Mouse (Mus musculus) small intestine, adult 2 months (tissue): ENCODE measurements around the gene Gas2. TPM values are rescaled to one million over a fixed set of nuclear protein-coding genes. Genes with fewer than 3 reads are reported as not detected.
A peak's percentile ranks its signal among the peaks of the same experiment; 100 is the strongest.

Source experiments
- H3K27ac ChIP-seq: fragments of 200-500 bp; 2 replicates; pipeline ENCODE4 v1.5.1; 2012; ENCODE audit warnings: low read depth, low read length, control low read depth, inconsistent platforms; ENCODE audit not compliant: insufficient read depth
- H3K27me3 ChIP-seq: fragments of 200-500 bp; 2 replicates; pipeline ENCODE4 v1.6.1; 2012; ENCODE audit warnings: mild to moderate bottlenecking, moderate library complexity, low read length, inconsistent platforms; ENCODE audit not compliant: control insufficient read depth, insufficient read depth
- H3K36me3 ChIP-seq: fragments of 200-500 bp; 2 replicates; pipeline ENCODE4 v1.6.1; 2012; ENCODE audit warnings: mild to moderate bottlenecking, low read length, control low read depth, inconsistent platforms; ENCODE audit not compliant: control insufficient read depth, insufficient read depth
- H3K4me1 ChIP-seq: fragments of 200-500 bp; 2 replicates; pipeline ENCODE4 v1.6.1; 2012; ENCODE audit warnings: low read length, inconsistent platforms, mixed read lengths; ENCODE audit not compliant: control insufficient read depth, insufficient read depth, insufficient read length
- H3K4me3 ChIP-seq: fragments of 200-500 bp; 2 replicates; pipeline ENCODE4 v1.5.1; 2012; ENCODE audit warnings: low read depth, mild to moderate bottlenecking, control low read depth, inconsistent platforms, low read length, moderate library complexity
- CTCF ChIP-seq: fragments of 200-500 bp; IDR thresholded peaks from 2 replicates; pipeline ENCODE4 v1.5.1; 2012; ENCODE audit warnings: low read depth, mild to moderate bottlenecking, control low read depth, inconsistent platforms, low read length, moderate library complexity, mixed read lengths; ENCODE audit not compliant: insufficient replicate concordance, insufficient read length; ENCODE audit errors: extremely low read depth
- POLR2A ChIP-seq: fragments of 200-500 bp; IDR thresholded peaks from 2 replicates; pipeline ENCODE4 v1.6.1; 2012; ENCODE audit warnings: low read depth, mild to moderate bottlenecking, control low read depth, inconsistent platforms, low read length, moderate library complexity
- WGBS: fragments of 180-500 bp; shearing (Covaris S2); methylation state at CpG from one replicate; pipeline ENCODE4 v1.1.7; 2018; 5-methylcytosine and 5-hydroxymethylcytosine counted together
- polyA plus RNA-seq: library from polyadenylated mRNA; depleted of rRNA; stranded (reverse); fragments of >200 nt; gene quantifications from 2 replicates; pipeline ENCODE4 v1.2.3, GENCODE M21; 2012

The Gas2 gene
- polyA plus RNA-seq, 1 experiment: 1.1 TPM

- no peak overlapping the region for H3K27ac ChIP-seq
- peaks cover 7% of the 10 kb centered on the region; the same call in 1 of the 2 replicates for H3K4me1 ChIP-seq
- WGBS: 82% methylated on average over 3 of the region's 3 CpGs
- TF ChIP-seq CTCF (no peak), POLR2A (no peak)
- no peaks in the 10 kb centered on the region for H3K27me3 ChIP-seq
- H3K36me3 ChIP-seq: no peaks in the 10 kb centered on the region
- no peak overlapping the region for H3K4me3 ChIP-seq
Measured at GRCm38 (mm10) chr7:51885345-51885744, 23.5 kb downstream of the Gas2 start.

- H3K27ac ChIP-seq: 0 out of 2 replicates have a peak overlapping the region, but pooled peaks have one; percentile 8
- WGBS: 53% methylated on average over 11 of the region's 11 CpGs
- TF ChIP-seq POLR2A (no peak), CTCF (no peak)
- no peaks in the 10 kb centered on the region for H3K27me3 ChIP-seq
- H3K36me3 ChIP-seq: no peaks in the 10 kb centered on the region
- H3K4me1 ChIP-seq: peaks cover 7% of the 10 kb centered on the region; the same call in 1 of the 2 replicates
- H3K4me3 ChIP-seq: no peak overlapping the region
Measured at GRCm38 (mm10) chr7:51887678-51888567, 26.1 kb downstream of the Gas2 start.

- H3K27ac ChIP-seq: no peak overlapping the region
Measured at GRCm38 (mm10) chr7:51889601-51890000, 27.8 kb downstream of the Gas2 start.

GRCm38 (mm10) chr7:51892224-51892965 is 30.6 kb downstream of the Gas2 start:
- H3K36me3 ChIP-seq: no peaks in the 10 kb centered on the region
- 90% methylated on average over 1 of the region's 1 CpGs for WGBS
- H3K27me3 ChIP-seq: no peaks in the 10 kb centered on the region
- peaks cover 3% of the 10 kb centered on the region; the same call in 1 of the 2 replicates for H3K4me1 ChIP-seq
- TF ChIP-seq CTCF: no peak
- no peak for TF ChIP-seq POLR2A
- no peak overlapping the region for H3K27ac ChIP-seq
- H3K4me3 ChIP-seq: no peak overlapping the region

More at GRCm38 (mm10) chr7:51889601-51890000, 27.8 kb downstream of the Gas2 start:
- whole genome bisulfite sequencing: 86% methylated on average over 7 of the region's 7 CpGs
- Histone ChIP-seq H3K4me1 (peaks cover 7% of the 10 kb centered on the region; the same call in 1 of the 2 replicates), H3K36me3 (no peaks in the 10 kb centered on the region), H3K27me3 (no peaks in the 10 kb centered on the region), H3K4me3 (no peak overlapping the region)
- no peak for TF ChIP-seq CTCF
- no peak for TF ChIP-seq POLR2A

GRCm38 (mm10) chr7:51893008-51893407 is 31.2 kb downstream of the Gas2 start:
- H3K27ac ChIP-seq: no peak overlapping the region
- H3K4me1 ChIP-seq: no peaks in the 10 kb centered on the region
- TF ChIP-seq CTCF: no peak
- no peak for TF ChIP-seq POLR2A
- H3K36me3 ChIP-seq: no peaks in the 10 kb centered on the region
- WGBS: 43% methylated on average over 4 of the region's 4 CpGs
- no peaks in the 10 kb centered on the region for H3K27me3 ChIP-seq
- H3K4me3 ChIP-seq: no peak overlapping the region

GRCm38 (mm10) chr7:51894133-51894801 is 32.5 kb downstream of the Gas2 start:
- H3K4me3 ChIP-seq: no peak overlapping the region
- WGBS: 81% methylated on average over 4 of the region's 4 CpGs
- no peak overlapping the region for H3K27ac ChIP-seq
- H3K4me1 ChIP-seq: no peaks in the 10 kb centered on the region
- no peaks in the 10 kb centered on the region for H3K36me3 ChIP-seq
- no peak for TF ChIP-seq CTCF
- no peak for TF ChIP-seq POLR2A
- H3K27me3 ChIP-seq: no peaks in the 10 kb centered on the region

GRCm38 (mm10) chr7:51894939-51895338 is 33.1 kb downstream of the Gas2 start:
- no peaks in the 10 kb centered on the region for H3K4me1 ChIP-seq
- 82% methylated on average over 2 of the region's 2 CpGs for WGBS

More at GRCm38 (mm10) chr7:51894939-51895338, 33.1 kb downstream of the Gas2 start:
- Histone ChIP-seq H3K4me3 (no peak overlapping the region), H3K27ac (no peak overlapping the region), H3K27me3 (no peaks in the 10 kb centered on the region), H3K36me3 (no peaks in the 10 kb centered on the region)
- TF ChIP-seq CTCF: no peak
- TF ChIP-seq POLR2A: no peak
